In genomic region chr2:150902347-150902746, GRCm38 (mm10) we compare ENCODE assay signal across 13 mouse cellular contexts. TPM values are rescaled to one million over a fixed set of nuclear protein-coding genes. Genes with fewer than 3 reads are reported as not detected.
DNase-seq lines count a peak whose midpoint lies in the region; ATAC-seq and TF ChIP-seq lines count a peak whose summit lies in the region.
"Had no signal": no experiment of that assay in that cellular context is flagged by ENCODE, and none has a peak within 500 bp of the region (broad histone marks: within the 10 kb centered on the region; RNA-seq: fewer than 3 reads in every experiment).

No protein-coding gene starts in this region.

- no peak overlapping the region for H3K4me3 ChIP-seq in forebrain, embryonic 12.5 days (replicated peaks)
- no peak overlapping the region for H3K4me3 ChIP-seq in forebrain, embryonic 15.5 days
- H3K4me3 ChIP-seq in limb, embryonic 12.5 days (replicated peaks): no peak overlapping the region
- no peak overlapping the region for H3K4me3 ChIP-seq in limb, embryonic 10.5 days
- no peak overlapping the region for H3K4me3 ChIP-seq in forebrain, postnatal 0 days (ENCODE audit: low read depth, low read length)
- H3K4me3 ChIP-seq in neural tube, embryonic 13.5 days: no peak overlapping the region
- H3K4me3 ChIP-seq: heart, embryonic 15.5 days had no signal

- no peaks in the 10 kb centered on the region; the same call in 1 of the 2 replicates for H3K36me3 ChIP-seq in forebrain, embryonic 12.5 days (replicated peaks)
- no peaks in the 10 kb centered on the region; the same call in 1 of the 2 replicates for H3K36me3 ChIP-seq in forebrain, embryonic 15.5 days
- H3K36me3 ChIP-seq in limb, embryonic 12.5 days: peaks cover 5% of the 10 kb centered on the region; the same call in 1 of the 2 replicates
- peaks cover 7% of the 10 kb centered on the region for H3K36me3 ChIP-seq in limb, embryonic 10.5 days
- H3K36me3 ChIP-seq in forebrain, postnatal 0 days (ENCODE audit: insufficient read depth): 0 out of 2 replicates have a peak, but pooled peaks cover 3% of the 10 kb centered on the region
- peaks cover 8% of the 10 kb centered on the region for H3K36me3 ChIP-seq in neural tube, embryonic 13.5 days
- H3K36me3 ChIP-seq: heart, embryonic 15.5 days had no signal

- H3K9ac ChIP-seq in forebrain, embryonic 12.5 days: no peak overlapping the region
- H3K9ac ChIP-seq in forebrain, embryonic 15.5 days (replicated peaks): no peak overlapping the region; the same call in 1 of the 2 replicates
- H3K9ac ChIP-seq in limb, embryonic 12.5 days (replicated peaks): no peak overlapping the region
- H3K9ac ChIP-seq in forebrain, postnatal 0 days: no peak overlapping the region
- H3K9ac ChIP-seq in neural tube, embryonic 13.5 days: 0 out of 2 replicates have a peak overlapping the region, but pooled peaks have one; percentile 9
- H3K9ac ChIP-seq: heart, embryonic 15.5 days had no signal

- no peak for DNase-seq in limb, embryonic 10.5 days (ENCODE audit: low spot score)
- no peak for DNase-seq in forebrain, postnatal 0 days
- DNase-seq in heart, postnatal 14 days: no peak
- DNase-seq: cerebellum, postnatal 10 days; kidney, postnatal 25 days had no signal

- ATAC-seq in forebrain, embryonic 12.5 days (ENCODE audit: low FRiP score): no peak
- ATAC-seq in forebrain, embryonic 15.5 days (replicated peaks): no peak
- no peak for ATAC-seq in limb, embryonic 12.5 days (ENCODE audit: insufficient number of reproducible peaks, insufficient read depth, low FRiP score, low TSS enrichment, low read depth)
- ATAC-seq in forebrain, postnatal 0 days: no peak
- no peak for ATAC-seq in neural tube, embryonic 13.5 days (ENCODE audit: low read depth)
- ATAC-seq in frontal cortex, adult (ENCODE audit: low TSS enrichment): no peak
- ATAC-seq: intestine, postnatal 0 days had no signal

- H3K9me3 ChIP-seq in forebrain, embryonic 12.5 days: no peaks in the 10 kb centered on the region
- no peaks in the 10 kb centered on the region for H3K9me3 ChIP-seq in forebrain, embryonic 15.5 days
- no peaks in the 10 kb centered on the region for H3K9me3 ChIP-seq in limb, embryonic 12.5 days
- no peaks in the 10 kb centered on the region for H3K9me3 ChIP-seq in limb, embryonic 10.5 days (replicated peaks)
- no peaks in the 10 kb centered on the region for H3K9me3 ChIP-seq in forebrain, postnatal 0 days (ENCODE audit: low read length)
- no peaks in the 10 kb centered on the region for H3K9me3 ChIP-seq in neural tube, embryonic 13.5 days
- H3K9me3 ChIP-seq: heart, embryonic 15.5 days had no signal

- intact Hi-C loops in heart, postnatal 14 days (cut with DNase I): loop anchor here (5.0 kb wide), 3 partner anchors 50 to 295 kb away; partner anchors contain the start of gene Apmap

- no peak overlapping the region for H3K27ac ChIP-seq in forebrain, embryonic 12.5 days
- no peak overlapping the region for H3K27ac ChIP-seq in forebrain, embryonic 15.5 days (replicated peaks)
- H3K27ac ChIP-seq in limb, embryonic 12.5 days: no peak overlapping the region
- H3K27ac ChIP-seq in limb, embryonic 10.5 days: no peak overlapping the region
- no peak overlapping the region for H3K27ac ChIP-seq in forebrain, postnatal 0 days (ENCODE audit: low read depth, low read length)
- H3K27ac ChIP-seq in neural tube, embryonic 13.5 days (replicated peaks): no peak overlapping the region
- H3K27ac ChIP-seq: heart, embryonic 15.5 days; stomach, postnatal 0 days had no signal

- 0 out of 2 replicates have a peak overlapping the region, but pooled peaks have one; percentile 1 for H3K4me2 ChIP-seq in forebrain, embryonic 12.5 days
- H3K4me2 ChIP-seq in forebrain, embryonic 15.5 days (replicated peaks): no peak overlapping the region
- H3K4me2 ChIP-seq in limb, embryonic 12.5 days: peak overlapping the region; percentile 17; the same call in 1 of the 2 replicates
- H3K4me2 ChIP-seq in forebrain, postnatal 0 days (ENCODE audit: low read depth): 0 out of 2 replicates have a peak overlapping the region, but pooled peaks have one; percentile 17
- peak overlapping the region; percentile 90 for H3K4me2 ChIP-seq in neural tube, embryonic 13.5 days

- H3K4me1 ChIP-seq in forebrain, embryonic 12.5 days: peaks cover 19% of the 10 kb centered on the region
- peaks cover 26% of the 10 kb centered on the region for H3K4me1 ChIP-seq in forebrain, embryonic 15.5 days
- H3K4me1 ChIP-seq in limb, embryonic 12.5 days (replicated peaks): peaks cover 25% of the 10 kb centered on the region
- H3K4me1 ChIP-seq in limb, embryonic 10.5 days: peaks cover 20% of the 10 kb centered on the region
- peaks cover 15% of the 10 kb centered on the region; the same call in 1 of the 2 replicates for H3K4me1 ChIP-seq in forebrain, postnatal 0 days (ENCODE audit: insufficient read depth)
- H3K4me1 ChIP-seq in neural tube, embryonic 13.5 days (replicated peaks): peaks cover 28% of the 10 kb centered on the region

- WGBS in forebrain, embryonic 12.5 days: 90% methylated on average over 8 of the region's 8 CpGs
- WGBS in forebrain, embryonic 15.5 days: 80% methylated on average over 8 of the region's 8 CpGs
- WGBS in limb, embryonic 12.5 days: 90% methylated on average over 8 of the region's 8 CpGs
- 91% methylated on average over 8 of the region's 8 CpGs for WGBS in limb, embryonic 10.5 days
- WGBS in forebrain, postnatal 0 days: 78% methylated on average over 8 of the region's 8 CpGs
- WGBS in neural tube, embryonic 13.5 days: 80% methylated on average over 8 of the region's 8 CpGs

- TF ChIP-seq CTCF in forebrain, postnatal 0 days (IDR thresholded peaks at IDR 0.05; ENCODE audit: low read depth): no peak

- H3K27me3 ChIP-seq in forebrain, embryonic 12.5 days: no peaks in the 10 kb centered on the region
- H3K27me3 ChIP-seq in forebrain, embryonic 15.5 days: no peaks in the 10 kb centered on the region
- no peaks in the 10 kb centered on the region for H3K27me3 ChIP-seq in limb, embryonic 12.5 days
- no peaks in the 10 kb centered on the region for H3K27me3 ChIP-seq in limb, embryonic 10.5 days (ENCODE audit: low read depth, poor library complexity, severe bottlenecking)
- H3K27me3 ChIP-seq in forebrain, postnatal 0 days (ENCODE audit: insufficient read depth, low read length): no peaks in the 10 kb centered on the region
- H3K27me3 ChIP-seq in neural tube, embryonic 13.5 days: peaks cover under 1% of the 10 kb centered on the region; the same call in 1 of the 2 replicates
- H3K27me3 ChIP-seq: heart, embryonic 15.5 days had no signal

RNA-seq across cellular contexts. Expression of gene Abhd12, which starts 2.2 kb away (rescaled TPM):
- polyA plus RNA-seq in forebrain, embryonic 12.5 days (2016; fragmentation: Nextera tagmentation; extraction: Ambion mirVana): 57.2 and 60.1 TPM in 2 replicates
- polyA plus RNA-seq in forebrain, embryonic 15.5 days (2015; fragmentation: Nextera tagmentation; extraction: Ambion mirVana): 97.7 and 98.2 TPM in 2 replicates
- 61.8 and 62.5 TPM in 2 replicates for polyA plus RNA-seq in limb, embryonic 12.5 days (2016; fragmentation: Nextera tagmentation; extraction: Ambion mirVana)
- 46.9 and 53.0 TPM in 2 replicates for polyA plus RNA-seq in limb, embryonic 10.5 days (2016; fragmentation: Nextera tagmentation; extraction: Ambion mirVana)
- total RNA-seq in forebrain, postnatal 0 days (2014; rRNA removed): 146 and 152 TPM in 2 replicates
- 149 and 150 TPM in 2 replicates for polyA plus RNA-seq in forebrain, postnatal 0 days (2015; fragmentation: Nextera tagmentation; extraction: Ambion mirVana)
- 108 and 109 TPM in 2 replicates for polyA plus RNA-seq in neural tube, embryonic 13.5 days (2015; fragmentation: Nextera tagmentation; extraction: Ambion mirVana)
- total RNA-seq in heart, postnatal 14 days (2021): 10 to 100 TPM; 34.9 to 39.7 TPM

RNA-seq across cellular contexts. Expression of gene Gins1, which starts 2.9 kb away (rescaled TPM):
- polyA plus RNA-seq in forebrain, embryonic 12.5 days (2016; fragmentation: Nextera tagmentation; extraction: Ambion mirVana): 64.0 and 66.8 TPM in 2 replicates
- 30.4 and 33.4 TPM in 2 replicates for polyA plus RNA-seq in forebrain, embryonic 15.5 days (2015; fragmentation: Nextera tagmentation; extraction: Ambion mirVana)
- 73.3 and 74.6 TPM in 2 replicates for polyA plus RNA-seq in limb, embryonic 12.5 days (2016; fragmentation: Nextera tagmentation; extraction: Ambion mirVana)
- 77.0 and 77.9 TPM in 2 replicates for polyA plus RNA-seq in limb, embryonic 10.5 days (2016; fragmentation: Nextera tagmentation; extraction: Ambion mirVana)
- 11.2 and 12.8 TPM in 2 replicates for total RNA-seq in forebrain, postnatal 0 days (2014; rRNA removed)
- polyA plus RNA-seq in forebrain, postnatal 0 days (2015; fragmentation: Nextera tagmentation; extraction: Ambion mirVana): 15.5 and 17.5 TPM in 2 replicates
- polyA plus RNA-seq in neural tube, embryonic 13.5 days (2015; fragmentation: Nextera tagmentation; extraction: Ambion mirVana): 18.5 and 21.4 TPM in 2 replicates
- 1 to 10 TPM; 2.7 TPM for total RNA-seq in heart, postnatal 14 days (2021)
